Mouse (Mus musculus) heart, adult 8-10 months (tissue): ENCODE results near the gene Arhgap27. TPM values are rescaled to one million over a fixed set of nuclear protein-coding genes. Genes with fewer than 3 reads are reported as not detected.

ENCODE experiments used
- DNase-seq: peaks from one replicate; pipeline ENCODE4 v3.0.0; 2022; ENCODE audit warnings: low spot score
- total RNA-seq, 4 experiments: library from RNA; stranded (reverse); gene quantifications; 2 replicates each; pipeline ENCODE4 v1.2.4; 2022

The Arhgap27 gene
- total RNA-seq, 4 experiments from 2014 or later: 11.9 to 20.4 (median 13.3) TPM

GRCm38 (mm10) chr11:103356032-103356571 lies 7.4 kb downstream of the Arhgap27 start:
- DNase-seq: no peak

- no peak for DNase-seq
These were observed 8.2 kb downstream of the Arhgap27 start for GRCm38 (mm10) chr11:103355251-103355650.

- no peak for DNase-seq
These were observed 9.5 kb downstream of the Arhgap27 start for GRCm38 (mm10) chr11:103354033-103354432.

- DNase-seq: no peak
These were observed 11.2 kb downstream of the Arhgap27 start for GRCm38 (mm10) chr11:103352239-103352814.

GRCm38 (mm10) chr11:103350711-103351315 lies 12.7 kb downstream of the Arhgap27 start:
- DNase-seq: no peak

- no peak for DNase-seq
These were observed 13.8 kb downstream of the Arhgap27 start for GRCm38 (mm10) chr11:103349699-103350098.

GRCm38 (mm10) chr11:103346657-103347056 lies 16.8 kb downstream of the Arhgap27 start:
- peak; percentile 61 for DNase-seq

GRCm38 (mm10) chr11:103346236-103346635 lies 17.3 kb downstream of the Arhgap27 start:
- DNase-seq: no peak

GRCm38 (mm10) chr11:103345408-103346091 lies 17.9 kb downstream of the Arhgap27 start:
- no peak for DNase-seq

- DNase-seq: no peak
These were observed 18.8 kb downstream of the Arhgap27 start for GRCm38 (mm10) chr11:103344494-103345332.

- no peak for DNase-seq
These were observed 19.6 kb downstream of the Arhgap27 start for GRCm38 (mm10) chr11:103343881-103344280.

GRCm38 (mm10) chr11:103343063-103343462 lies 20.4 kb downstream of the Arhgap27 start:
- DNase-seq: no peak

- DNase-seq: no peak
These were observed 22.8 kb downstream of the Arhgap27 start for GRCm38 (mm10) chr11:103340677-103341076.

GRCm38 (mm10) chr11:103340130-103340529 lies 23.4 kb downstream of the Arhgap27 start:
- no peak for DNase-seq

GRCm38 (mm10) chr11:103339414-103340119 lies 23.9 kb downstream of the Arhgap27 start:
- no peak for DNase-seq

- no peak for DNase-seq
These were observed 24.8 kb downstream of the Arhgap27 start for GRCm38 (mm10) chr11:103338671-103339070.

GRCm38 (mm10) chr11:103338119-103338518 lies 25.4 kb downstream of the Arhgap27 start:
- no peak for DNase-seq

- DNase-seq: peak; percentile 49
These were observed 26.3 kb downstream of the Arhgap27 start for GRCm38 (mm10) chr11:103337180-103337579.

GRCm38 (mm10) chr11:103335561-103335960 lies 27.9 kb downstream of the Arhgap27 start:
- DNase-seq: no peak

- DNase-seq: no peak
These were observed 28.6 kb downstream of the Arhgap27 start for GRCm38 (mm10) chr11:103334925-103335324.
